Mouse (Mus musculus) lung, embryonic 15.5 days (tissue): Measurements from ENCODE around the gene Clptm1. TPM values are rescaled to one million over a fixed set of nuclear protein-coding genes. Genes with fewer than 3 reads are reported as not detected.
A peak's percentile ranks its signal among the peaks of the same experiment; 100 is the strongest.
"Not testable (repeated sequence)": the region's sequence is repeated elsewhere in the genome, so short reads cannot be mapped to it uniquely, and the experiment has no call there.

Experiments used
- ATAC-seq: fragments of 200-750 bp; cut with Nextera tagmentation; 2 replicates; pipeline ENCODE4 v1.8.0; 2017; ENCODE audit warnings: moderate number of reproducible peaks, borderline replicate concordance; ENCODE audit not compliant: low FRiP score, low TSS enrichment; ENCODE audit errors: extremely low read depth
- H3K27ac ChIP-seq: fragments of 300-500 bp; sonication (generic); 2 replicates; pipeline ENCODE4 v1.5.1; 2015; ENCODE audit warnings: moderate library complexity, mild to moderate bottlenecking, inconsistent platforms
- H3K27me3 ChIP-seq: fragments of 300-500 bp; sonication (generic); 2 replicates; pipeline ENCODE4 v1.6.1; 2015; ENCODE audit warnings: inconsistent platforms
- H3K36me3 ChIP-seq: fragments of 300-500 bp; sonication (generic); 2 replicates; pipeline ENCODE4 v1.6.1; 2015; ENCODE audit warnings: inconsistent platforms
- H3K4me1 ChIP-seq: fragments of 300-500 bp; sonication (generic); 2 replicates; pipeline ENCODE4 v1.6.1; 2015; ENCODE audit warnings: inconsistent platforms
- H3K4me2 ChIP-seq: fragments of 300-500 bp; sonication (generic); 2 replicates; pipeline ENCODE4 v1.6.1; 2015; ENCODE audit warnings: inconsistent platforms, mild to moderate bottlenecking, moderate library complexity
- H3K4me3 ChIP-seq: fragments of 300-500 bp; sonication (generic); 2 replicates; pipeline ENCODE4 v1.5.1; 2015; ENCODE audit warnings: mild to moderate bottlenecking, inconsistent platforms
- H3K9ac ChIP-seq: fragments of 300-500 bp; sonication (generic); 2 replicates; pipeline ENCODE4 v1.6.1; 2015; ENCODE audit warnings: inconsistent platforms
- H3K9me3 ChIP-seq: fragments of 300-500 bp; sonication (generic); 2 replicates; pipeline ENCODE4 v1.6.1; 2016; ENCODE audit warnings: inconsistent platforms
- WGBS: fragments of 180-500 bp; shearing (Covaris S2); methylation state at CpG from one replicate; pipeline ENCODE4 v1.1.7; 2015; 5-methylcytosine and 5-hydroxymethylcytosine counted together
- polyA plus RNA-seq: library from polyadenylated mRNA; unstranded; fragments of >200 nt; fragmentation: Nextera tagmentation; extraction: Ambion mirVana; gene quantifications from 2 replicates; pipeline ENCODE4 v1.2.1, GENCODE M21; 2015

Gene Clptm1
- polyA plus RNA-seq, 1 experiment from 2014 or later = 86.8 TPM

DNA sequence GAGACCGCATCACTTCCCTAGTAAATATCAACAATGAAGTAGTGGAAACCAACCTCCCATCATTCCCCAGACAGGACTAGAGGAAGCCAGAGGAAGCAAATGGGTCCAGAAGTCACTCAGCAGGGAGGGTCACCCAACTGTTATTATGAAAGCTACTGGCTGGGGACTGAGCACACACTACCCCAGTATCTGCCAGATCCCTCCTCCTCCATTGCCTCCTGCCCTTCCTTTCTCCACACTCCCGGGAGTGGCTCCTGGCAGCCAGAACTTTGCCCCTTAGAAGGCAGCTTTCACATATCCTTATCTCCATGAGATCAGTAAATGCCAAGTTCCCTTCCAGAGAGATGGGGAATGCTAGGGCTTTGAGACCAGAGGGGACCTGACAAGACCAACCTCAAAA, 41.4 kb downstream of the Clptm1 start:
- Histone ChIP-seq H3K4me2 (no peak overlapping the region), H3K27ac (no peak overlapping the region), H3K9me3 (no peaks in the 10 kb centered on the region), H3K4me3 (no peak overlapping the region), H3K27me3 (0 out of 2 replicates have a peak, but pooled peaks cover 4% of the 10 kb centered on the region), H3K36me3 (no peaks in the 10 kb centered on the region), H3K4me1 (peaks cover 10% of the 10 kb centered on the region; the same call in 1 of the 2 replicates), H3K9ac (no peak overlapping the region)
- WGBS = 56% methylated on average over 2 of the region's 2 CpGs
- no peak for ATAC-seq

DNA sequence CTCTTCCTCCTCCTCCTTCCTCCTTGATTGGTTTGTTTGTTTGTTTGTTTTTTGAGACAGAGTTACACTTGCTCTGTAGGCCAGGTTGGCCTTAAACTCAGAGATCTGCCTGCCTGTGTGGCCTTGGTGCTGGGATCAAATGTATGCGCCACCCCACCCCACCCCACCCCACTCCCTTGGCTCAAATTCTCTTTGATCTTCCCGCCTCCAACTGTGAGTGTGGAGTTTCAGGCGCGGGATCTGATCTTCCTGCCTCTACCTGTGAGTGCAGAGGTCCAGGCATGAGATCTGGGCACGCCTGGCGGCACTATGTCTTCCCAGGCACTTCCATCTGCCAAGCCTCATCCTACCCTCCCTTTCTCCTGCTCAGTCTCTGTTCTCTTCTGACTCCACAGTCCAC, 42.6 kb downstream of the Clptm1 start:
- Histone ChIP-seq H3K27ac (no peak overlapping the region), H3K9me3 (no peaks in the 10 kb centered on the region), H3K4me3 (no peak overlapping the region), H3K36me3 (no peaks in the 10 kb centered on the region), H3K9ac (no peak overlapping the region), H3K27me3 (0 out of 2 replicates have a peak, but pooled peaks cover 4% of the 10 kb centered on the region), H3K4me1 (peaks cover 5% of the 10 kb centered on the region; the same call in 1 of the 2 replicates), H3K4me2 (no peak overlapping the region)
- 32% methylated on average over 6 of the region's 6 CpGs for WGBS
- ATAC-seq = no peak

- WGBS = 84% methylated on average over 7 of the region's 7 CpGs
- ATAC-seq = no peak
- no peaks in the 10 kb centered on the region for H3K36me3 ChIP-seq
- H3K27ac ChIP-seq = no peak overlapping the region
- no peak overlapping the region for H3K4me3 ChIP-seq
- 0 out of 2 replicates have a peak, but pooled peaks cover 4% of the 10 kb centered on the region for H3K27me3 ChIP-seq
- H3K9ac ChIP-seq = no peak overlapping the region
- no peaks in the 10 kb centered on the region for H3K9me3 ChIP-seq
- peaks cover 5% of the 10 kb centered on the region; the same call in 1 of the 2 replicates for H3K4me1 ChIP-seq
- H3K4me2 ChIP-seq = no peak overlapping the region
Observed at GRCm38 (mm10) chr7:19620811-19621210, 44.0 kb downstream of the Clptm1 start.

GRCm38 (mm10) chr7:19619004-19619801, 45.6 kb downstream of the Clptm1 start:
- Histone ChIP-seq H3K4me1 (peaks cover 5% of the 10 kb centered on the region; the same call in 1 of the 2 replicates), H3K9me3 (no peaks in the 10 kb centered on the region), H3K36me3 (no peaks in the 10 kb centered on the region), H3K4me3 (peak overlapping the region; percentile 31), H3K9ac (peak overlapping the region; percentile 44), H3K27ac (no peak overlapping the region), H3K27me3 (0 out of 2 replicates have a peak, but pooled peaks cover 4% of the 10 kb centered on the region), H3K4me2 (peak overlapping the region; percentile 64)
- 5% methylated on average over 32 of the region's 35 CpGs for WGBS
- ATAC-seq = peak; percentile 71; the same call in 1 of the 2 replicates

DNA sequence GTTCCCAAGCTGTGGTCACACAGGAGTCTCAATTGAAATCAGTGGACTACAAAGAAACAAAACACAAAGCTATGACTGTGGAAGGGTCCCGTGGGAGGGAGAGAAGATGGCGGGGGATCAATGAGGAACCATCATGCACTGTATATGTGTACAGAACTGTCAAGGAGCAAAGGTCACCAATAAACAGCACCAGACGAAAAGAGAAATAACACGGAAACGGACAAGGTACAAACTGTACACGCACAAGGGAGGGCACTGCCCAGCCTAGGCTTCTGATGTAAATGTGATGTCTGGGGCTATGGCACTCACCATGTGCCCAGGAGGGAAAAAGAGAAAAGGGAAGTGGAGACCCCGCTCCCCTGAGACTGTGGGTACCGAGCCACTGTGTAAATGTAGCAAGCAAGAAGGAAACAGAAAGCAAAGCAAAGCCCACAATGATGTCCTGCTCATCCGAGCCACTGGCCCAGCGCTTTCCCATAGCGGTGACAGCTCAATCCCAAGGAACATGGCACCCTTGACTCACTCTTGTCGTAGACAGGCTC, 49.7 kb downstream of the Clptm1 start:
- 82% methylated on average over 12 of the region's 12 CpGs for WGBS
- no peak overlapping the region for H3K4me2 ChIP-seq
- 0 out of 2 replicates have a peak, but pooled peaks cover 4% of the 10 kb centered on the region for H3K27me3 ChIP-seq
- no peak for ATAC-seq
- no peak overlapping the region for H3K9ac ChIP-seq
- no peaks in the 10 kb centered on the region for H3K36me3 ChIP-seq
- H3K4me1 ChIP-seq = peaks cover 5% of the 10 kb centered on the region; the same call in 1 of the 2 replicates
- H3K9me3 ChIP-seq = no peaks in the 10 kb centered on the region
- no peak overlapping the region for H3K27ac ChIP-seq
- no peak overlapping the region for H3K4me3 ChIP-seq

- WGBS = 75% methylated on average over 5 of the region's 5 CpGs
- ATAC-seq = no peak
- no peaks in the 10 kb centered on the region for H3K9me3 ChIP-seq
Observed at GRCm38 (mm10) chr7:19610969-19611368, 53.9 kb downstream of the Clptm1 start.

GRCm38 (mm10) chr7:19609641-19610332, 55.0 kb downstream of the Clptm1 start:
- no peak overlapping the region for H3K27ac ChIP-seq
- H3K27me3 ChIP-seq = no peaks in the 10 kb centered on the region
- H3K36me3 ChIP-seq = no peaks in the 10 kb centered on the region
- no peak overlapping the region for H3K4me3 ChIP-seq
- H3K9ac ChIP-seq = no peak overlapping the region
- no peak for ATAC-seq
- WGBS = 84% methylated on average over 12 of the region's 12 CpGs
- H3K4me2 ChIP-seq = no peak overlapping the region
- no peaks in the 10 kb centered on the region for H3K4me1 ChIP-seq
- no peaks in the 10 kb centered on the region for H3K9me3 ChIP-seq

More at GRCm38 (mm10) chr7:19610969-19611368, 53.9 kb downstream of the Clptm1 start:
- H3K4me3 ChIP-seq = no peak overlapping the region
- no peak overlapping the region for H3K27ac ChIP-seq
- H3K4me1 ChIP-seq = no peaks in the 10 kb centered on the region
- no peaks in the 10 kb centered on the region for H3K27me3 ChIP-seq
- no peak overlapping the region for H3K9ac ChIP-seq
- H3K36me3 ChIP-seq = no peaks in the 10 kb centered on the region
- no peak overlapping the region for H3K4me2 ChIP-seq

DNA sequence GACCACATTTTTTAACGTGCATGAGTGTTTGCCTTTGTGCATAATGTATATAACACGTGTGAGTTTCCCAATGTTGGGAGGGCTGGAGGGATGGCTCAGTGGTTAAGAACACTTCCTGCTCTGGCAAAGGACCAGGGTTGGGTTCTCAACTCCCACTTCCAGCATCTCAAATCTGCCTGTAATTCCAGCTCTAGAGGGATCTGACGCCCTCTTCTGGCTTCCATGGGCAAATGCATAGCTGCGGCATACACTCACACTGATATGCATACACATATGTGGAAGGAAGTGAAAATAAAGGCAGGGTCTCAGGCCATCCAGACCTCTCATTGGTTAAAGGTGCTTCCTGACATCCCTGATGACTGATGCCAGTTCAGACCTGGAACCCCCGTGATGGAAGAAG, 57.5 kb downstream of the Clptm1 start:
- no peak overlapping the region for H3K27ac ChIP-seq
- 0 out of 2 replicates have a peak, but pooled peaks cover under 1% of the 10 kb centered on the region for H3K36me3 ChIP-seq
- ATAC-seq = no peak
- H3K4me2 ChIP-seq = no peak overlapping the region
- no peaks in the 10 kb centered on the region for H3K9me3 ChIP-seq
- H3K4me3 ChIP-seq = no peak overlapping the region
- H3K27me3 ChIP-seq = no peaks in the 10 kb centered on the region
- H3K4me1 ChIP-seq = peaks cover 15% of the 10 kb centered on the region
- WGBS = 68% methylated on average over 5 of the region's 5 CpGs
- no peak overlapping the region for H3K9ac ChIP-seq

GRCm38 (mm10) chr7:19604606-19605214, 60.1 kb downstream of the Clptm1 start:
- Histone ChIP-seq H3K4me1 (peaks cover 19% of the 10 kb centered on the region), H3K4me3 (peak overlapping the region; percentile 97), H3K36me3 (peaks cover 25% of the 10 kb centered on the region), H3K4me2 (peak overlapping the region; percentile 83), H3K27ac (0 out of 2 replicates have a peak overlapping the region, but pooled peaks have one; percentile 50)
- not testable (repeated sequence) for ATAC-seq, H3K9me3 ChIP-seq, H3K9ac ChIP-seq, H3K27me3 ChIP-seq
- WGBS = 57% methylated on average over 10 of the region's 10 CpGs

DNA sequence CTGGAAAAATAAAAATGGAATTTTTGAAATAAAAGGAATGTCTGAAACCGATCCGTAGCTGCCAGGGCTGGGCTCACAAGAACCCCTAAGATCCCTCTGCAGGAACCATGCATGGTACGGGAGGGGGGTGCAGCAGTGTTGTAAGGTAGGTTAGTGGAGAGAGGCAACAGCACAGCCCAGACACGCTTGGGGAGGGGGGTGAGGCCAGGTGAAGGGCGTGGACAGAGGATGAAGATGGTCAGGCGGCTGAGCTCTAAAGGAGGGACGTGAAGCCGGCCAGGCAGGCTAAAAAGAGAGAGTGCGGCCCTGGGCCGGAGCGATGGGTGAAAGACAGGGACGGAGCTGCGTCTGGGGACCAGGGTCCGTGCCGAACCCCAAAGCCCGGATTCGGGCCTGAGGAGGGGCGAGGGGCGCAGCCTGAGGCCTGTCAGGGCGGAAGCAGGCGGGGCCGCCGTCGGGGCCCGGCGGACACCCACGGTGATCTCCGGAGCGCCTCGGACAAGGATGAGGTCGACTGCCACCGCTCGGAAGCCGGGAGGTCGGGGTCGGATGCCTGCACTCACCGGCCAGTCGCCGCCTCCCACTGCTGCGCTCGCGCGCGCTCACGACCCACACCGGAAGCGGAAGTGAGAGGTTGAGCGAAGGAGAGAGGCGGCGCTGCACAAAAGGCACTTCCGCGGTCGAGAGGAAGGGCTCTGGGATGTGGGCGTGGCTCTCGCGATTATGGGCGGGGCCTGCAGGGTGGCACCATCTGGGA, 60.8 kb downstream of the Clptm1 start, which contains the start of gene Clasrp:
Gene Clasrp (minus strand): TSS at position 638 of the 757 bp plus-strand sequence.
- under 1% methylated on average over 57 of the region's 57 CpGs for WGBS
- Histone ChIP-seq H3K4me1 (peaks cover 19% of the 10 kb centered on the region), H3K27me3 (no peaks in the 10 kb centered on the region), H3K9me3 (no peaks in the 10 kb centered on the region), H3K4me2 (peak within 1 kb of the TSS; percentile 83), H3K36me3 (peaks cover 32% of the 10 kb centered on the region), H3K9ac (peak within 1 kb of the TSS; percentile 97), H3K4me3 (peak within 1 kb of the TSS; percentile 97), H3K27ac (peak within 1 kb of the TSS; percentile 76)
- ATAC-seq = peak; percentile 94

DNA sequence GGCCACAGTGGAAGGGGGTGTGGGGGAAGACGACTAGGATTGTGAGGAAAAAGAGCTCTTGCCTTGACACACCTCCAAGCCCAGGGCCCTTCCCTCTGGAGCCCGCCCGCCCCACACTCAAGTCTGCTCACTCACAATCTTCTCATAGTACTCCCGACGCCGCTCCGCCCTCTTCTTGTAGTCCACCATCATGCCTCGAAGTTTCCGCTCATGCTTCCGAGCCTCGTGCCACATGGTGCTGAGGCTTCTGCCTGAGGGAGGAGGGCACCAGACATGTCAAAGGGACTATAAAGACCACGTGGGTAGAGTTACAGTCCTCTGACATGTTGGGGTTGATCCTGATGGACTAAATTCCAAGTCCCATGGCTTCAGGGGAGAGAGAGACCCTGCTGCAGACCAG, 61.8 kb downstream of the Clptm1 start:
- 77% methylated on average over 12 of the region's 12 CpGs for WGBS
- no peak for ATAC-seq
- H3K9me3 ChIP-seq = no peaks in the 10 kb centered on the region

More for the DNA sequence above, 61.8 kb downstream of the Clptm1 start:
- peak overlapping the region; percentile 83 for H3K4me2 ChIP-seq
- H3K9ac ChIP-seq = peak overlapping the region; percentile 97
- H3K27me3 ChIP-seq = no peaks in the 10 kb centered on the region
- H3K4me1 ChIP-seq = peaks cover 19% of the 10 kb centered on the region
- H3K27ac ChIP-seq = no peak overlapping the region
- peaks cover 39% of the 10 kb centered on the region for H3K36me3 ChIP-seq
- H3K4me3 ChIP-seq = peak overlapping the region; percentile 97
